Mouse (Mus musculus): ENCODE results near the gene Pnpla1. TPM values are rescaled to one million over a fixed set of nuclear protein-coding genes. Genes with fewer than 3 reads are reported as not detected.

Pnpla1 gene
- total RNA-seq, 2 experiments from 2014 or later: 0.46 to 0.57 TPM

DNA sequence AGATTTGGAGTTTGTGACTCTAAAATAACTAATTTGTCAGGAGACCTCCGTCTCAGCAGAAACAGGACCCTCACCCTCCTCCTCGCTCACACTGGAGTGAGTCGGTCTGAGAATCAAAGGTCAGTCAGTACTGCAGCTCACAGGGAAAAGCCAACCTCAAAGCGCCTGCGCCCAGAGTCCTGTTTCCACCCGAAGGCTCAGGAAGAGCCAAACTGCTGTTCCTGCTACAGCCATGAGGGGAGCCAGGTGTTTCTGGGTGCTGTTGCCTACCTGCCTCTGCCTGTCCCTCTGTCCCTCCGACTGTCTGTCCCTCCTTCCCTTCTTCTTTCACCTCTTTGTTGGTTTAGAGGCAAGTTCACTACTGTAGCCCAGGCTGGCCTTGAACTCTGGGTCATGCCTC is 51.9 kb downstream of the Pnpla1 start:
- no peak for DNase-seq (ENCODE audit: low spot score in 2 of 2)
- intact Hi-C loops (cut with DNase I): no loop called here

DNA sequence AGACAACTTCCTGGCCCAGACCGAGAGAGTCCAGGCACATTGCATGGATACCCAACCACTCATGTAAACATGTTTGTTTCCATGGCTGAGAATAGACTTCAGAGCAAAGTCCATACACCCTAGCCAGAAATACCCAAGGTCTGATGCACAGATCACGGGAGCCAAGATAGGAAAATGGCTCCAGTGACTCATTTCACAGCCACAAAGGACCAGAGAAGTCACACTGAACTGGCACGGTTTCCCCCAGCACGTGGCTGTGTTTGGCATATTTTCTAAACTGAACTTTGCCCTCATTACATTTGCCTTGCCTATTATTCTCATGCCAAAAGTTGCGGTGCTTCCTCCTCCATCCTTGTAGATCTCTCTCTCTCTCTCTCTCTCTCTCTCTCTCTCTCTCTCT is 55.0 kb downstream of the Pnpla1 start:
- DNase-seq (ENCODE audit: low spot score in 2 of 2): no peak
- intact Hi-C loops (cut with DNase I): no loop called here

DNA sequence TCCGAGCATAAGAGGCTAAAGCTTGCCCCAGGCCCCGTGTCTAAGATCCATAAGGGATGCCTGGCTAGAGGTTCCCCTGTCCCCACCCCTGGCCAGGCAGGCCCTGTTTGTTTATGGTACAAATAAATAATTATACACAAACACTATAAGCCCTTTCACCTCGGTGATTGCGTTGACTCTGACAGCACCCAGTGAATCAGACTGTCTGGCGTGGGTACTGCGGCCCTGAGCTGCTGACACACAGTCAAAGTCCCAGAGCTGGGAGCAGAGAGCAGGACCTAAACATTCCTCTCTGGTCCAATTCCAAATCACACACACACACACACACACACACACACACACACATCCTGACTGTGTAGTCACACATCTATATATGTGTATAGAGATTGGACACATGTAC is 55.7 kb downstream of the Pnpla1 start:
- DNase-seq (ENCODE audit: low spot score in 2 of 2): no peak
- intact Hi-C loops (cut with DNase I): no loop called here

DNA sequence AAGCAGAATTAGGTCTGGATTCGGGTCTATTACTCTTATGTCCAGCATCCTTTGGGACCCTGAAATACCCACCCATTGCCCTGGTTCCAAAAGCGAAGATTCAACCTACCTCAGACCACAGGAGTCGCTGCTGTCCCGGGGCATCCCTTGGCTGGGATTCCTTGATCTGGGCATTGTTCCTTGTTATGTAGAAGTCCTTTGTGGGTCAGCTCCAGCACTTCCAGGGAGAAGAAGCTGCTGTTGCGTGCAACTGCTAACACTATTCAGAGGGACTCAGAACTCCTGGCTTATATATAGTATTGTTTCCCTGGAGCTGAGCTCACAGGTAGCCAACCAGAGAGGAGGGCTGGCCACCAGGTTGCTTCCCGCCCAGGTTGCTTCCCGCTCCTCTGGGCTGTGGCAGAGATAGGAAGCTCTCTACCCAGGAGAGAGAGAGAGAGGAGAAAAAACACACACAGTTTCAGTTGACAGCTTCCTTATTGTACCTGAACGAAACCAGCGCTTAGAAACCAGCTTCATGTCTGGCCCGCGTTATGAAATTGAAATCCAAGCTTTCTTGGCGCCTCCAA is 56.9 kb downstream of the Pnpla1 start, which contains the start of gene 4930539E08Rik:
Gene 4930539E08Rik, minus strand, starts transcription at position 265 of the 569 bp plus-strand sequence.
- intact Hi-C loops (cut with DNase I): no loop called here
- no peak for DNase-seq (ENCODE audit: low spot score in 2 of 2)

DNA sequence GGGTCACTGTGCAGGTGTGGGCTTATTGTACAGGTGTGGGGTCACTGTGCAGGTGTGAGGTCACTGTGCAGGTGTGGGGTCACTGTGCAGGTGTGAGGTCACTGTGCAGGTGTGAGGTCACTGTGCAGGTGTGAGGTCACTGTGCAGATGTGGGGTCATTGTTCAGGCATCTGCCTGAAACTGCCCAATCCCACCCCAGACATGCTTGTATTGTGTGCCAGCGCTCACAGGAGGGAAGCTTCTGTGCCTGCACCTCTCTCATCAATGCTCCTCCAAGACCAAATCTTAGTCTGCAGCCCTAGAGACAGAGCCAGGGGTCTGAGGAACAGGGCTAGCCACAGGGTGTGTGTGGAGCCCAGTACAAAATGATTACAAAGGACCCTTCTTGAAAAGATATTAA is 58.3 kb downstream of the Pnpla1 start:
- DNase-seq (ENCODE audit: low spot score in 2 of 2): no peak
- intact Hi-C loops (cut with DNase I): no loop called here

DNA sequence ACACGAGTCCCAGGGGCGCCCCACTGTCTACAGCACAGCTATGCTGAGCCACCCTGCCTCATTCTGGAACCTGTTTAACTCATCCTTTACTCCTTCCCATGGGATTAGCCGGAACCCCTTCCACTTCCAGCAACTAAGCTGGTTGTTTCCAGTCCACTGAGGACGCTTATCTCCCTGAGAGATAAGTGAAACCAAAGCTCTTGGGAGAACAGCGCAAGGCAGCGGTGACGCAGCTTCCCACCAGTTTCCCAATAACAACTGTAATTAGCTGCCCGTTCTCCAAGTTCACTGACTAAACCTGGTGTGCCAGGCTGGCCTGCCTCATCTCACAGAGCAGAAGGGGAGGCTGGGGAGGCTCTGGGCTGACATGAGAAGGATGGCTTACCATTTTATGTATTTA is 62.9 kb downstream of the Pnpla1 start:
- intact Hi-C loops (cut with DNase I): no loop called here

DNA sequence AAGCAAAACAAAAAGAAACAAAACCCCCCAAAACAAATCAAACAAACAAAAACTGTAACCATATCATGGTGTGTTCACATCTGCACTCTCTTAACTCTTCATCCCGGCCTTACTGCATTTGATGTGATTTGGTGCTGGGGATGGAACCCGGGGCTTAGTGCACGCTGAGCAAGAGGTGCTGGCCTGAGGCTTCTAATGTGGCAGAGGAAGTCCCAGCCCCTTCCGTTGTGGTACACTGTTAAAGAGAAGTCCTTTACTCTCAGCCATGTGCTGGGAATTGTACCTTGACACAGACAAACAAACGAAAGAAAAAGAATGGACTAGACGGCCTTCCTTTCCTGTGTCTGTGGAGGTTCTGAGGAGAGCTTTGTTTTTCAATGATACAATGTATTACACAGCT is 63.9 kb downstream of the Pnpla1 start:
- intact Hi-C loops (cut with DNase I): loop anchor here (2.0 kb wide), 1 partner anchor 13 kb away; no protein-coding TSS in a partner anchor

More for the DNA sequence above, 62.9 kb downstream of the Pnpla1 start:
- DNase-seq (ENCODE audit: low spot score in 2 of 2): no peak

DNA sequence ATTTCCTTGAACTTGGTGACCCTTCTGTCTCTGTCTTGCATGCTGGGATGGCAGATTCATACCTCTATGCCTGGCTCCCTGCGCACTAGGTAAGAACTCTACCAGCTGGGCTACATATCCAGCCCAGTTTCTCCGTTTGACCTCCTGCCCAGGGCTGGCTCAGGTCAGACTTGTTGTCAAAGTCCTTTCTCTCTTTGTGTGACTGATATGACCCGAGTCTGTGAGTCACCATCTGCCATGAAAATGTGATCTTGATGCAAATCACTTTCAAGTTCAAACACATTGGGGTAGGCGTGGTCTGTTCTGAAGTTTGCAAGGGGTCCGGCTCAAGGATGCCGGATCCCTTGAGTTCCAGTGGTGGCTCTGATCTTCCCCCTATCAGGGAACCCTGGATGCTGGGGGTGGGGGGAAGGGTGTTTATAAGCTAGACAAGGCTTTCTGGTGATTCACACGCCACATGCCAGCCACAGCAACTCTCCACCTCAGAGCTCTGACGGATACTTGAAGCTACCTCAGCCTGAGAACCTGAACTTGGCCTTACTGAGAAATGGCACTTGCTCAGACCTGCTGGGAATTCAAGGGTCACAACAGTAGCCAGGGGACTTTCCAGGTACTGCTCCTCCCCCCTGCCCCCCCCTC is 66.9 kb downstream of the Pnpla1 start:
- intact Hi-C loops (cut with DNase I): loop anchor here (2.0 kb wide), 1 partner anchor 162 kb away; no protein-coding TSS in a partner anchor

More for the DNA sequence above, 63.9 kb downstream of the Pnpla1 start:
- no peak for DNase-seq (ENCODE audit: low spot score in 2 of 2)

DNA sequence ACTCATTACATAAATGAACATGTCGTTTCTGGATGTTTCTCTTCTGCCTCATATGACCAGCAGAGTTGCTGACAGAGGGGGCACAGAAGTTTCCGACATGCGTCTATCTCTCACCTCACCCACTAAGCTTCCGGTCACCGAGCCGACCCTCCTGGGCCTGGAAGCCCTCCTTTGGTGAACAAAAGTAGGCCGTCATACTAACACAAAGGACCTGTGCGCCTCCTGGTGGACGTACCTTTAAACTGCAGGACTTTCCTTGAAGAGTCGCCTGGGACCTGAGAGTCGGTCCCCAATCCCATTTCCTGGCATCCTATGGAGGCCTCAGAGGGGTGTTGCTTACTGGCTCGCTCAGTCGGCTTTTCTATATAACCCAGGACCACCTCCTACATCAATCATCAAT is 68.2 kb downstream of the Pnpla1 start:
- DNase-seq (ENCODE audit: low spot score in 2 of 2): peak; percentile 81 to 86
- intact Hi-C loops (cut with DNase I): loop anchor here (1.0 to 2.0 kb wide), 2 partner anchors 43 to 236 kb away; partner anchors contain the start of genes Mapk14 and Slc26a8

More for the DNA sequence above, 66.9 kb downstream of the Pnpla1 start:
- DNase-seq (ENCODE audit: low spot score in 2 of 2): no peak

DNA sequence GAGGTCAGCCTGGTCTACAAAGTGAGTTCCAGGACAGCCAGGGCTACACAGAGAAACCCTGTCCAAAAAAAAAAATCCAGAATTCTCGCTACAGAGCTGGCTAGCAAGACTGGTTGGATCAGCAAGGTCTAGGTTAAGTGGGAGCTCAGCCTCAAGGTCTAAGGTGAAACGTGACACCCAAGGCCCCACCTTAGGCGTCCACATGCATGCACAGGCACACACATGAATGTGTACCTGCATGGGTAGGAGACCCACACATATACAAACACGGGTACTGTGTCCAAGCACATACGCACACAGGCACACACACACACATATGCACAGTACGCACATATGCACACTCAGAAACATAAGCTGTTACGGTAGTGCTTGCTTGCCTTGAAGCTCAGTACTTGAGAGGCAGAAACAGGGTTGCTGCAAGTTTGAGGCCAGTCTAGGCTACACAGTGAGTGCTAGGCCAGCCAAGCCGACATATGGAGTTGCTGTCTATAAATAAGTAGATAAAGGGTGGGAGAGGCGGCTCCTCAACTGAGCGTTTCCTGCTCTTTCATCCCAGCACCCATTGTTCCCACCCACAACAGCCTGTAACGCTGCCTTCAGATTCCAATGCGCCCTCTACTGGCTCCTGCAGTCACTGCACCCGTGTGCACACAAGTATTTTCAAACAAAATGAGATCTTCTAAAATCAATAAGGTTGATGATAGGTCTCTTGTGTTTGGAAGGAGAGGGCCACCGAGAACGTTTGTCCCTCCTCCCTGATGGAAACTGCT is 68.8 kb downstream of the Pnpla1 start:
- intact Hi-C loops (cut with DNase I): loop anchor here (1.0 to 2.0 kb wide), 2 partner anchors 44 to 236 kb away; partner anchors contain the start of genes Mapk14 and Slc26a8

DNA sequence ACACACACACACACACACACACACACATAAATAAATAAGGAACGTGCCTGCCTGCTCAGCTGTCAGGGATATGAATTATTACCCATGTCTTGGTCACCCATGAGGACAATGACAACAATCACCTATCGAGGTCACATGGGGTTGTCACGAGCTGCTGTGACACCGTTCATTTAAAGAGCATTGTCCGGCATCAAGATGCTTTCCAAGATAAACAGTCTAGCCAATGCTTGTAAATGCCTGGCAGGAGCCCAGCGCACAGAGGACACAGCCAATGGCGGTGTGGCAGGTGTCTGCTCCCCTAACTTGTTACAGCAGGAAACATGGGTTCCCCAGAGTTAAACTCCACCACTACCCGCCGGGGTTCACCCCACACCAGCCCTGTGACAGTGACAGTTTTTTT is 69.8 kb downstream of the Pnpla1 start:
- no peak for DNase-seq (ENCODE audit: low spot score in 2 of 2)
- intact Hi-C loops (cut with DNase I): no loop called here

More for the DNA sequence above, 68.8 kb downstream of the Pnpla1 start:
- peak in 1 of 2 experiments; percentile 47 for DNase-seq (ENCODE audit: low spot score in 2 of 2)

DNA sequence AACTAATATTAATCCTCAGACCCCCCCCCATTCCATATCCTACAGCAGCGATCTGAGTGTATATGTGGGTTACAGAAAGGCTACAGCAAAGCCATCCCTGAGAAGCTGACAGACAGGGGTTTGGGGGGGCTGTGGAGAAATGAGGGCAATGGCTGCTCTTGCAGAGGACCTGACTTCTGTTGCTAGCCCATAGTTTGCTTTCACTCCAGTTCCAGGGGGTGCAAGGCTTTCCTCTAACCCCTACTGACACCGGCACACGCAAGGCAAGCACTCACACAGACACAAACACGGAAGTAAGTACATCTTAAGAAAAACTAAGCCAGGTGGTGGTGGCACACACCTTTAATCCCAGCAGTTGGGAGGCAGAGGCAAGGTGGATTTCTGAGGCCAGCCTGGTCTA is 71.2 kb downstream of the Pnpla1 start:
- intact Hi-C loops (cut with DNase I): no loop called here
- DNase-seq (ENCODE audit: low spot score in 2 of 2): no peak

DNA sequence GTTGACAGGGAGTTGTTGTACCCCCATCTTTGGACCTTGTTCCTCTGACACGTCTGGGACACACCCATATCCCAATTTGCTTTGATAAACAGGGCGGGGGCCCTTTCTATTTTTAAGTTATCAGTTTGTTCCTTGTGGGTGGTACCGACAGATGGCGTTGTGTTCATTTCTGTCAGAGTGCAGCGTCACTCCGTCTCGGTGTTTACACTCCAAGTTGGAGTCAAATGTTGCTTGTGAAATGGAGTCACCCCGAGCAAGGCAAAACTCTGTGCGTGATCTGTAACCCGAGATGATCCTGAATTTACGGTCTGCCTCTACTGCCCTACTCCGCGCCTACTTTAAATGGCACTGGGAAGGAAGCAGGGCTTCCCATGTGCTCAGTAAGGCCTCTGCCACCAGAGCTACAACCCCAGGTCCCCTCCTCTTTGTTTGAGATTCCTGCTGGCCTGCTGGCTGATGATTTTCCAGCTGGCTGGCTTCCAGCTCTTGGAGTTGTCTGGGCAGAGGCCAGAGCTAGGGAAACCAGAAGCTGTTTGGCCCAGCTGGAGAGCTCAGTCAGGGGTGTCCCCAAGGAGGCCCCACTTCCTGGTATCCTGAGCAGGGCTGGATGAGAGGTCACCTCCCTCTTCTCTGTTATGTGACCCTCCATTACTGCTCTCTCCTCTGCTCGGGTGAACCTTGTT is 72.3 kb downstream of the Pnpla1 start:
- DNase-seq (ENCODE audit: low spot score in 2 of 2): no peak
- intact Hi-C loops (cut with DNase I): no loop called here

DNA sequence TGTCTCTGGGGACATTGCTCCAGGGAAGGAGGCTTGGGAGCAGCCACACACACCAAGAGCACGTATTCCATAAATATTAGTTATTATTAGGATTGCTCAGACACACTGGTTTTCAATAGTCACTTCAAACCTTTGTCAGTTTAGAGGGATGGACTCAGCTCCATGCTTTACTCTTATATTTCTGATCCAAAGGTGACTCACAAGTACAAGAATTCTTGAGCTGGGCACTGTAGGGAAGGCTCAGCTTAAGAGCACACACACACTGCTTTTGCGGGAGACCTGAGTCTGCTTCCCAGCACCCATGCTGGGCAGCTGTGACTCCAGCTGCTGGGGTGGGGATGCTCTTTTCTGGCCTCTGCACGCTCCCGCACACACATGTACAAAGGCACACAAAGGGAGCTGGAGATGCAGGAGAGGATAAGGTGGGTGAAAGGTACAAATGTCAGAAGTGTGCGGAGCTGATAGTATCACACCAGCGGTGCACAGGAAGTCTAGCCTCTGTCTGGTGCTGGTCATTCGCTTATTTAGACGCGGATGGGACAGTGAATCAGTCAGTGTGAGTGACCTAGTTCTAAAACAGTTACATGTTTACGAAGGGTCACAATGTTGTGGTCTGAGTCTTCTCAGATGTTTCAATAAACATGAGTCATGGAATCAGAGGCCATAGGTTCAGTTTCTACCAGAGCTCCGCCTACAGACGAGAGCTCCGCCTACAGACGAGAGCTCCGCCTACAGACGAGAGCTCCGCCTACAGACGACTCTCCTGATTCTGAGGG is 73.4 kb downstream of the Pnpla1 start:
- intact Hi-C loops (cut with DNase I): no loop called here
- DNase-seq (ENCODE audit: low spot score in 2 of 2): no peak

DNA sequence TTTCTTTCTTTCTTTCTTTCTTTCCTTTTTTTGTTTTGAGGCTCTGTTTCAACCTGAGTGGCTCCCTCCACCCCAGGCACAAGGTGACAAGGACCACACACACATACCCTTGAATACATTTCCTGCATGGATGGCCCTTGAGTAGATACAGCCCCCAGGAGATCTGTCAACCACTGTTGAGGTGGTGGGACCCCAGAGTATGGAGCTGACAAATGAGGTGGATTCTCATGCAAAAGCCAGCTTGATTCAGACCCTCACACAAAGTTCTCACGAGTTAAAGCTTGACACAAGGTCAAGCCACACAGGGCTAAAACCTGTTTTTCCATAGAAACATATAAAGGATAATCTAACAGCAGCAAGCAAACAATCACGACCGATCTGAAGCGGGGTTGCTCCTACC is 74.1 kb downstream of the Pnpla1 start:
- intact Hi-C loops (cut with DNase I): no loop called here

DNA sequence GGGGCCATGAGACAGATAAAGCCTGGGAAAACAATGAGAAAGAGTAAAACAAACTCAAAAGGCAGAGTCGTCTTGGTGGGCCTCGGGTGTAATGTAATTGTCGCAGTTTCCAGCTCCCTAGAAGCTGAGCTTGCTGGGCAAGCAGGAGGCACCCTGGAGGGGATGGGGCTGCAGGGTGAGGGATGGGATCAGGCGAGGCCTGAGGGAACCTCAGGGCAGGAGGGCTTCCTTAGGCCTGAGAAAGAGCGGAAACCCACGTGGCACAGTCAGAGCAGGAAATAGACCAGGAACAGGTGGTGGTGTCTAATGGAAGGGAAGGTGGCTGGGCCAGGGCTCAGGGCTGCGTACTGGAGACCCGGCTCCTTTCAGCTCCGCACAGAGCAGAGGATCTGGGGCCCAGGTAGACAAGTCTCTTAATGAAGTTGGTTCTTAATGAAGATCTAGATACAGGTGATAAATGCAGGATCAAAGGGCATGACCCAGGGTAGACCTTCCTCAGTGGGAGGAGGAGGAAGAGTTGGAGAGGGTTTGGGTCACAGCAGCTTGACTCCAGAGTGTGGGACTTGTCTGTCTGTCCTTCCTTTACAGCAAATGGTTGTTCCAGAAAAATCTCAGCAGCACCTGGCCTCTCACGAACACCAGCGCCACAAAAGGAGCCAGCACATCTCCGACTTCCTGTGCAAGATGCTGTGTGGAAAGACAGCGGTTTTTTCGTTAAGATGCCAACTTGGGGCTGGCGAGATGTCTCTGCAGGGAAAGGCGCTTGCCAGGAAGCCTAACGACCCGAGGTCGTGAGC is 76.1 kb downstream of the Pnpla1 start:
- intact Hi-C loops (cut with DNase I): no loop called here
- DNase-seq (ENCODE audit: low spot score in 2 of 2): no peak

More for the DNA sequence above, 74.1 kb downstream of the Pnpla1 start:
- DNase-seq (ENCODE audit: low spot score in 2 of 2): no peak

DNA sequence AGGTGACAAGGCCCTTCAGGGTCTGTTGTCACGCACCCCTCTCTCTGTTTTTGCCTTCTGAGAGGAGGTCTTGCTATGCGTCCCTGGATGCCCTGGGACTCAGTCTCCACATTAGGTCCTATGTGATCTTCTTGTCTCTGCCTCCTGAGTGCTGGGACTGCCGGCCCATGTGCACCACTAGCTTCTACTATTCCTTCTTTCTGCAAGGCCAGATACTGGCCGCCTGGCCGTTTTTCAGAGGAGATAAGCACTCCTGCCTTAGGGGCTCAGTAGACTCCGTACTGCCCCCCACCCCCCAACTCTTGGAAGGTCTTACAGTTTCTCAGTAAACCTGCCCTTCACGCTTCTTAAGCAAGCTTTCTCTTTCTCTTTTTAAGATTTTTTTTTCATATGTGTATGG is 77.9 kb downstream of the Pnpla1 start:
- intact Hi-C loops (cut with DNase I): no loop called here

DNA sequence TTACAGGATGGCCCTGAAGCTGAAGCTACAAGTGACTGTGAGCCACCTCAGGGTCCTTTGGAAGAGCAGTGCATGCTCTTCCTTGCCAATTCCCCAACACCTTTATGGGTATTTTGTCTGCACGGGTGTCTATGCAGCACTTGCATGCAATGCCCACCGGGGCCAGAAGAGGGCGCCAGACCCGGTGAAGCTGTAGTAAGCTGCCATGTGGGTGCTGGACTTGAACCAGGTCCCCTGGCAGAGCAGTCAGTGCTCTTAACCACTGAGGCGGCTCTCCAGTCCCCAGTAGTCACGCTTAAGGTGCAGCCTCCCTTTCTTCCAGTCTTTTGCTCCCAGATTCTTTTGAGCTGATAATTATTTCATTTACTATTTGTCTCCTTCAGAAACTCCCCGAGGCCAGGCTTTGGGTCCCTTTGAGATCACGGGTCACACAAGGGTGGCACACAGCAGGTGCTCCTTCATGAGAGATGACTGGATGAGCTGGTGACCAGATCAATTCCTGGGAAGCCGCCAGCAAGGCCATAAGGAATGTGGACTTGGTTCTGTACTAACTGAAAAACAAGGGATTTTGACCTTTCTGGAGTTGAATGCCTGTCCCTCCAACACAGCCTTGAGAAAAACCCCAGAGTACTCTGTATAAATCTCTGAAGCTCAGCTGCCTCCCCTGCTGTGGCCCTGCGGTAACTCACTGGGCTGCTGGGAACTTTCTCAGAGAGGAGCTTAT is 78.6 kb downstream of the Pnpla1 start:
- intact Hi-C loops (cut with DNase I): no loop called here
- DNase-seq (ENCODE audit: low spot score in 2 of 2): no peak

More for the DNA sequence above, 77.9 kb downstream of the Pnpla1 start:
- DNase-seq (ENCODE audit: low spot score in 2 of 2): no peak

Measured in left cerebral cortex, postnatal 25 days (tissue).